Mouse (Mus musculus): Measurements from ENCODE around the gene Iqgap2.

The Iqgap2 gene

GRCm38 (mm10) chr13:95891491-95891925, at the start of gene Iqgap2:
TSS of gene Iqgap2 (minus strand) at chr13:95891922.
- no peak for DNase-seq (ENCODE audit: extremely low read depth, low read depth, low spot score)

- DNase-seq (ENCODE audit: extremely low read depth, low read depth, low spot score) = no peak
These were observed 49.1 kb upstream of the Iqgap2 start for GRCm38 (mm10) chr13:95940811-95941210.

- DNase-seq (ENCODE audit: extremely low read depth, low read depth, low spot score) = no peak
These were observed 32.5 kb upstream of the Iqgap2 start for GRCm38 (mm10) chr13:95924201-95924621.

- DNase-seq (ENCODE audit: extremely low read depth, low read depth, low spot score) = no peak
These were observed 30.9 kb upstream of the Iqgap2 start for GRCm38 (mm10) chr13:95922626-95923025.

- DNase-seq (ENCODE audit: extremely low read depth, low read depth, low spot score) = no peak
These were observed 27.0 kb upstream of the Iqgap2 start for GRCm38 (mm10) chr13:95918624-95919284.

- no peak for DNase-seq (ENCODE audit: extremely low read depth, low read depth, low spot score)
These were observed 21.3 kb upstream of the Iqgap2 start for GRCm38 (mm10) chr13:95913046-95913406.

GRCm38 (mm10) chr13:95912157-95913045, 20.7 kb upstream of the Iqgap2 start:
- no peak for DNase-seq (ENCODE audit: extremely low read depth, low read depth, low spot score)

GRCm38 (mm10) chr13:95910270-95910669, 18.5 kb upstream of the Iqgap2 start:
- no peak for DNase-seq (ENCODE audit: extremely low read depth, low read depth, low spot score)

- DNase-seq (ENCODE audit: extremely low read depth, low read depth, low spot score) = no peak
These were observed 17.5 kb upstream of the Iqgap2 start for GRCm38 (mm10) chr13:95909244-95909643.

- DNase-seq (ENCODE audit: extremely low read depth, low read depth, low spot score) = no peak
These were observed 11.0 kb upstream of the Iqgap2 start for GRCm38 (mm10) chr13:95902696-95903095.

- DNase-seq (ENCODE audit: extremely low read depth, low read depth, low spot score) = no peak
These were observed 8.3 kb upstream of the Iqgap2 start for GRCm38 (mm10) chr13:95899885-95900650.

- DNase-seq (ENCODE audit: extremely low read depth, low read depth, low spot score) = no peak
These were observed 4.8 kb upstream of the Iqgap2 start for GRCm38 (mm10) chr13:95896501-95896900.

- DNase-seq (ENCODE audit: extremely low read depth, low read depth, low spot score) = no peak
These were observed 1.4 kb upstream of the Iqgap2 start for GRCm38 (mm10) chr13:95893166-95893565.

- no peak for DNase-seq (ENCODE audit: extremely low read depth, low read depth, low spot score)
These were observed 956 bp upstream of the Iqgap2 start for GRCm38 (mm10) chr13:95892611-95893145.

- DNase-seq (ENCODE audit: extremely low read depth, low read depth, low spot score) = no peak
These were observed 346 bp upstream of the Iqgap2 start for GRCm38 (mm10) chr13:95891926-95892610.

GRCm38 (mm10) chr13:95890851-95891471, 761 bp downstream of the Iqgap2 start:
- DNase-seq (ENCODE audit: extremely low read depth, low read depth, low spot score) = no peak

GRCm38 (mm10) chr13:95889981-95890545, 1.7 kb downstream of the Iqgap2 start:
- DNase-seq (ENCODE audit: extremely low read depth, low read depth, low spot score) = no peak

- no peak for DNase-seq (ENCODE audit: extremely low read depth, low read depth, low spot score)
These were observed 2.4 kb downstream of the Iqgap2 start for GRCm38 (mm10) chr13:95889366-95889765.

- no peak for DNase-seq (ENCODE audit: extremely low read depth, low read depth, low spot score)
These were observed 3.1 kb downstream of the Iqgap2 start for GRCm38 (mm10) chr13:95888621-95889020.

GRCm38 (mm10) chr13:95888170-95888569, 3.6 kb downstream of the Iqgap2 start:
- no peak for DNase-seq (ENCODE audit: extremely low read depth, low read depth, low spot score)
